Mouse (Mus musculus) intestine, embryonic 16.5 days (tissue): ENCODE measurements around the gene Nr2c2ap. TPM values are rescaled to one million over a fixed set of nuclear protein-coding genes. Genes with fewer than 3 reads are reported as not detected.

ENCODE experiments used
- ATAC-seq: fragments of 200-750 bp; cut with Nextera tagmentation; 2 replicates; pipeline ENCODE4 v1.8.0; 2017; ENCODE audit warnings: moderate TSS enrichment, moderate library complexity
- H3K27ac ChIP-seq: fragments of 300-500 bp; sonication (generic); 2 replicates; pipeline ENCODE4 v1.5.1; 2014; ENCODE audit warnings: mild to moderate bottlenecking, low read length
- H3K27me3 ChIP-seq: fragments of 300-500 bp; sonication (generic); replicated peaks from 2 replicates; pipeline ENCODE4 v1.6.1; 2014; ENCODE audit warnings: low read length, control low read depth, mixed read lengths; ENCODE audit not compliant: control insufficient read depth, insufficient read depth
- H3K36me3 ChIP-seq: fragments of 300-500 bp; sonication (generic); 2 replicates; pipeline ENCODE4 v1.6.1; 2014; ENCODE audit warnings: low read length, control low read depth; ENCODE audit not compliant: control insufficient read depth, insufficient read depth
- H3K4me1 ChIP-seq: fragments of 300-500 bp; sonication (generic); 2 replicates; pipeline ENCODE4 v1.6.1; 2014; ENCODE audit warnings: low read length, control low read depth, mixed read lengths; ENCODE audit not compliant: control insufficient read depth, insufficient read depth
- H3K4me2 ChIP-seq: fragments of 300-500 bp; sonication (generic); 2 replicates; pipeline ENCODE4 v1.6.1; 2014; ENCODE audit warnings: low read depth, low read length, control low read depth
- H3K4me3 ChIP-seq: fragments of 300-500 bp; sonication (generic); 2 replicates; pipeline ENCODE4 v1.5.1; 2014; ENCODE audit warnings: mild to moderate bottlenecking, low read length
- H3K9ac ChIP-seq: fragments of 300-500 bp; sonication (generic); 2 replicates; pipeline ENCODE4 v1.6.1; 2014; ENCODE audit warnings: low read depth, low read length
- H3K9me3 ChIP-seq: fragments of 300-500 bp; sonication (generic); 2 replicates; pipeline ENCODE4 v1.6.1; 2016; ENCODE audit warnings: low read length, control low read depth; ENCODE audit not compliant: control insufficient read depth
- WGBS: fragments of 180-500 bp; shearing (Covaris S2); extraction: QIAGEN DNeasy Blood & Tissue Kit; methylation state at CpG from one replicate; pipeline ENCODE4 v1.1.7; 2014; 5-methylcytosine and 5-hydroxymethylcytosine counted together
- polyA plus RNA-seq: library from polyadenylated mRNA; unstranded; fragments of >200 nt; fragmentation: Nextera tagmentation; extraction: Ambion mirVana; gene quantifications from 2 replicates; pipeline ENCODE4 v1.2.1, GENCODE M21; 2015

The Nr2c2ap gene
- polyA plus RNA-seq, 1 experiment from 2014 or later, result 50.7 TPM

- Histone ChIP-seq H3K4me3 (no peak overlapping the region), H3K9ac (no peak overlapping the region), H3K27ac (no peak overlapping the region), H3K4me1 (peaks cover 22% of the 10 kb centered on the region), H3K4me2 (no peak overlapping the region), H3K36me3 (peaks cover 7% of the 10 kb centered on the region), H3K27me3 (no peaks in the 10 kb centered on the region), H3K9me3 (no peaks in the 10 kb centered on the region)
- no peak for ATAC-seq
- 90% methylated on average over 9 of the region's 9 CpGs for WGBS
These were observed 3.8 kb downstream of the Nr2c2ap start for GRCm38 (mm10) chr8:70134931-70135330.

- no peak for ATAC-seq
- Histone ChIP-seq H3K9ac (no peak overlapping the region), H3K27ac (no peak overlapping the region), H3K4me2 (no peak overlapping the region), H3K36me3 (peaks cover 7% of the 10 kb centered on the region), H3K4me1 (peaks cover 27% of the 10 kb centered on the region), H3K27me3 (no peaks in the 10 kb centered on the region), H3K4me3 (no peak overlapping the region), H3K9me3 (no peaks in the 10 kb centered on the region)
- WGBS, result 82% methylated on average over 4 of the region's 4 CpGs
These were observed 5.5 kb downstream of the Nr2c2ap start for GRCm38 (mm10) chr8:70136591-70136990.

- H3K4me1 ChIP-seq, result peaks cover 17% of the 10 kb centered on the region
- H3K9ac ChIP-seq, result peak overlapping the region; percentile 41; the same call in 1 of the 2 replicates
- H3K4me3 ChIP-seq, result no peak overlapping the region
- H3K36me3 ChIP-seq, result peaks cover 7% of the 10 kb centered on the region
- H3K4me2 ChIP-seq, result peak overlapping the region; percentile 72
- ATAC-seq, result no peak
- no peak overlapping the region for H3K27ac ChIP-seq
- no peaks in the 10 kb centered on the region for H3K9me3 ChIP-seq
- H3K27me3 ChIP-seq, result no peaks in the 10 kb centered on the region
- 78% methylated on average over 4 of the region's 4 CpGs for WGBS
These were observed 6.8 kb downstream of the Nr2c2ap start for GRCm38 (mm10) chr8:70137890-70138289.

- H3K4me1 ChIP-seq, result peaks cover 17% of the 10 kb centered on the region
- H3K27ac ChIP-seq, result peak within 1 kb of the TSS; percentile 92
- no peaks in the 10 kb centered on the region for H3K9me3 ChIP-seq
- H3K4me3 ChIP-seq, result peak within 1 kb of the TSS; percentile 90
- WGBS, result under 1% methylated on average over 46 of the region's 46 CpGs
- ATAC-seq, result peak; percentile 98
- H3K27me3 ChIP-seq, result no peaks in the 10 kb centered on the region
- H3K4me2 ChIP-seq, result peak within 1 kb of the TSS; percentile 80
- H3K9ac ChIP-seq, result peak within 1 kb of the TSS; percentile 82
- peaks cover 4% of the 10 kb centered on the region; the same call in 1 of the 2 replicates for H3K36me3 ChIP-seq
These were observed 8.1 kb downstream of the Nr2c2ap start, which contains the start of the genes Rfxank, Borcs8 and Mef2b for GRCm38 (mm10) chr8:70139026-70139857. TSS of gene Rfxank (minus strand) at chr8:70139154. TSS of gene Borcs8 (plus strand) at chr8:70139499. TSS of gene Mef2b (plus strand) at chr8:70139711.

GRCm38 (mm10) chr8:70139981-70140380, 8.8 kb downstream of the Nr2c2ap start:
- peak overlapping the region; percentile 80 for H3K4me2 ChIP-seq
- no peaks in the 10 kb centered on the region for H3K9me3 ChIP-seq
- H3K4me3 ChIP-seq, result peak overlapping the region; percentile 90
- H3K27ac ChIP-seq, result peak overlapping the region; percentile 92
- H3K9ac ChIP-seq, result peak overlapping the region; percentile 82
- no peak for ATAC-seq
- WGBS, result 8% methylated on average over 9 of the region's 9 CpGs
- H3K27me3 ChIP-seq, result no peaks in the 10 kb centered on the region
- peaks cover 7% of the 10 kb centered on the region for H3K36me3 ChIP-seq
- H3K4me1 ChIP-seq, result peaks cover 17% of the 10 kb centered on the region

- 0 out of 2 replicates have a peak, but pooled peaks cover 2% of the 10 kb centered on the region for H3K27me3 ChIP-seq
- H3K4me2 ChIP-seq, result no peak overlapping the region
- ATAC-seq, result no peak
- WGBS, result 87% methylated on average over 7 of the region's 7 CpGs
- no peaks in the 10 kb centered on the region for H3K9me3 ChIP-seq
- H3K27ac ChIP-seq, result no peak overlapping the region
- H3K4me3 ChIP-seq, result no peak overlapping the region
- peaks cover 6% of the 10 kb centered on the region; the same call in 1 of the 2 replicates for H3K4me1 ChIP-seq
- H3K9ac ChIP-seq, result no peak overlapping the region
- H3K36me3 ChIP-seq, result peaks cover 11% of the 10 kb centered on the region
These were observed 16.8 kb downstream of the Nr2c2ap start for GRCm38 (mm10) chr8:70147678-70148607.

GRCm38 (mm10) chr8:70150158-70150557, 19.0 kb downstream of the Nr2c2ap start:
- 15% methylated on average over 13 of the region's 13 CpGs for WGBS
- Histone ChIP-seq H3K4me1 (peaks cover 6% of the 10 kb centered on the region; the same call in 1 of the 2 replicates), H3K9ac (peak overlapping the region; percentile 16; the same call in 1 of the 2 replicates), H3K36me3 (0 out of 2 replicates have a peak, but pooled peaks cover 5% of the 10 kb centered on the region), H3K27ac (no peak overlapping the region), H3K4me2 (no peak overlapping the region), H3K4me3 (no peak overlapping the region), H3K9me3 (no peaks in the 10 kb centered on the region), H3K27me3 (0 out of 2 replicates have a peak, but pooled peaks cover 5% of the 10 kb centered on the region)
- peak; percentile 43; the same call in 1 of the 2 replicates for ATAC-seq

GRCm38 (mm10) chr8:70152537-70153257, 21.6 kb downstream of the Nr2c2ap start:
- no peak overlapping the region for H3K4me3 ChIP-seq
- H3K9ac ChIP-seq, result no peak overlapping the region
- no peaks in the 10 kb centered on the region for H3K36me3 ChIP-seq
- H3K4me2 ChIP-seq, result peak overlapping the region; percentile 36
- H3K27ac ChIP-seq, result no peak overlapping the region
- H3K27me3 ChIP-seq, result 0 out of 2 replicates have a peak, but pooled peaks cover 5% of the 10 kb centered on the region
- H3K4me1 ChIP-seq, result peaks cover 6% of the 10 kb centered on the region; the same call in 1 of the 2 replicates
- H3K9me3 ChIP-seq, result no peaks in the 10 kb centered on the region
- peak; percentile 97 for ATAC-seq
- WGBS, result 13% methylated on average over 21 of the region's 22 CpGs
